Mouse (Mus musculus) spleen, embryonic (tissue): ENCODE results near the gene 9430097D07Rik.

Experiments
- CTCF ChIA-PET: fragments of 350-600 bp; sonication (Branson Sonifier 250); formaldehyde crosslinking; loops from one replicate; lab custom pipeline; 2022; lab: Charles Lee

The 9430097D07Rik gene

GRCm38 (mm10) chr2:32568149-32568548, 7.3 kb downstream of the 9430097D07Rik start:
- CTCF ChIA-PET, result no interaction called here

- CTCF ChIA-PET, result interaction anchor here (0.6 kb wide), 1 partner anchor 58 kb away, joined by 3 read pairs; no protein-coding TSS in a partner anchor
These were observed 8.9 kb downstream of the 9430097D07Rik start for GRCm38 (mm10) chr2:32566536-32567063.

- CTCF ChIA-PET, result no interaction called here
These were observed 15.9 kb downstream of the 9430097D07Rik start for GRCm38 (mm10) chr2:32559570-32559969.

GRCm38 (mm10) chr2:32556019-32556418, 19.5 kb downstream of the 9430097D07Rik start:
- CTCF ChIA-PET, result no interaction called here

GRCm38 (mm10) chr2:32555484-32555883, 20.0 kb downstream of the 9430097D07Rik start:
- CTCF ChIA-PET, result no interaction called here

GRCm38 (mm10) chr2:32553592-32554148, 21.8 kb downstream of the 9430097D07Rik start:
- CTCF ChIA-PET, result no interaction called here

- CTCF ChIA-PET, result interaction anchor here (1.1 kb wide), 1 partner anchor 15 kb away, joined by 3 read pairs; no protein-coding TSS in a partner anchor
These were observed 24.2 kb downstream of the 9430097D07Rik start for GRCm38 (mm10) chr2:32551236-32551635.

GRCm38 (mm10) chr2:32549764-32550163, 25.7 kb downstream of the 9430097D07Rik start:
- CTCF ChIA-PET, result interaction anchor here (0.7 to 1.0 kb wide), 2 partner anchors 19 to 189 kb away, joined by 3 read pairs; no protein-coding TSS in a partner anchor

- CTCF ChIA-PET, result interaction anchor here (0.5 to 1.0 kb wide), 2 partner anchors 20 to 923 kb away, joined by 3 read pairs; no protein-coding TSS in a partner anchor
These were observed 26.3 kb downstream of the 9430097D07Rik start for GRCm38 (mm10) chr2:32549171-32549570.

- CTCF ChIA-PET, result no interaction called here
These were observed 27.3 kb downstream of the 9430097D07Rik start for GRCm38 (mm10) chr2:32547964-32548739.

GRCm38 (mm10) chr2:32547380-32547779, 28.1 kb downstream of the 9430097D07Rik start:
- CTCF ChIA-PET, result no interaction called here

- CTCF ChIA-PET, result no interaction called here
These were observed 28.5 kb downstream of the 9430097D07Rik start for GRCm38 (mm10) chr2:32546951-32547350.

GRCm38 (mm10) chr2:32543031-32543449, 32.4 kb downstream of the 9430097D07Rik start:
- CTCF ChIA-PET, result interaction anchor here (0.6 kb wide), 1 partner anchor 43 kb away, joined by 3 read pairs; no protein-coding TSS in a partner anchor

GRCm38 (mm10) chr2:32541986-32542573, 33.4 kb downstream of the 9430097D07Rik start:
- CTCF ChIA-PET, result no interaction called here

- CTCF ChIA-PET, result no interaction called here
These were observed 34.1 kb downstream of the 9430097D07Rik start for GRCm38 (mm10) chr2:32541333-32541908.

- CTCF ChIA-PET, result interaction anchor here (0.6 kb wide), 1 partner anchor 1901 kb away, joined by 9 read pairs; no protein-coding TSS in a partner anchor
These were observed 36.0 kb downstream of the 9430097D07Rik start for GRCm38 (mm10) chr2:32539452-32539981.

- CTCF ChIA-PET, result interaction anchor here (2.5 kb wide), 1 partner anchor 50 kb away, joined by 7 read pairs; no protein-coding TSS in a partner anchor
These were observed 37.0 kb downstream of the 9430097D07Rik start for GRCm38 (mm10) chr2:32538461-32538860.

GRCm38 (mm10) chr2:32537941-32538340, 37.5 kb downstream of the 9430097D07Rik start:
- CTCF ChIA-PET, result interaction anchor here (2.5 kb wide), 1 partner anchor 49 kb away, joined by 7 read pairs; no protein-coding TSS in a partner anchor

- CTCF ChIA-PET, result interaction anchor here (0.5 to 2.5 kb wide), 2 partner anchors 47 to 49 kb away, joined by 3 to 7 read pairs; no protein-coding TSS in a partner anchor
These were observed 38.1 kb downstream of the 9430097D07Rik start for GRCm38 (mm10) chr2:32537360-32537905.

- CTCF ChIA-PET, result interaction anchor here (0.5 to 2.5 kb wide), 3 partner anchors 15 to 48 kb away, joined by 3 to 7 read pairs (median 3); no protein-coding TSS in a partner anchor
These were observed 38.7 kb downstream of the 9430097D07Rik start for GRCm38 (mm10) chr2:32536634-32537359.
